ENCODE assay signal across 28 mouse cellular contexts in genomic region chr12:82448129-82448815, GRCm38 (mm10).
DNase-seq lines count a peak whose midpoint lies in the region; ATAC-seq lines count a peak whose summit lies in the region.
"Had no signal": no experiment of that assay in that cellular context is flagged by ENCODE, and none has a peak within 500 bp of the region (broad histone marks: within the 10 kb centered on the region; RNA-seq: fewer than 3 reads in every experiment).

No protein-coding gene starts in this region.

- no peak overlapping the region for H3K9ac ChIP-seq in intestine, embryonic 16.5 days (ENCODE audit: low read depth, low read length)
- no peak overlapping the region for H3K9ac ChIP-seq in midbrain, embryonic 14.5 days (replicated peaks; ENCODE audit: low read length)
- H3K9ac ChIP-seq: embryonic facial prominence, embryonic 15.5 days; heart, embryonic 13.5 days; hindbrain, embryonic 13.5 days; limb, embryonic 12.5 days had no signal

- H3K4me3 ChIP-seq in intestine, embryonic 16.5 days (ENCODE audit: low read length), result no peak overlapping the region
- H3K4me3 ChIP-seq in midbrain, embryonic 14.5 days (replicated peaks; ENCODE audit: low read depth, low read length), result no peak overlapping the region
- H3K4me3 ChIP-seq: embryonic facial prominence, embryonic 15.5 days; heart, adult 2 months; heart, embryonic 13.5 days; hindbrain, embryonic 13.5 days; limb, embryonic 12.5 days had no signal

- no peaks in the 10 kb centered on the region for H3K9me3 ChIP-seq in intestine, embryonic 16.5 days (ENCODE audit: control insufficient read depth, low read length)
- no peaks in the 10 kb centered on the region for H3K9me3 ChIP-seq in midbrain, embryonic 14.5 days (ENCODE audit: control insufficient read depth, low read length)
- H3K9me3 ChIP-seq: embryonic facial prominence, embryonic 15.5 days; hindbrain, embryonic 13.5 days had no signal

- H3K4me2 ChIP-seq in intestine, embryonic 16.5 days (ENCODE audit: low read depth, low read length), result no peak overlapping the region
- no peak overlapping the region for H3K4me2 ChIP-seq in midbrain, embryonic 14.5 days (ENCODE audit: low read length)
- H3K4me2 ChIP-seq: embryonic facial prominence, embryonic 15.5 days; heart, embryonic 13.5 days; hindbrain, embryonic 13.5 days; limb, embryonic 12.5 days had no signal

- H3K4me1 ChIP-seq in intestine, embryonic 16.5 days (ENCODE audit: control insufficient read depth, insufficient read depth, low read length), result no peaks in the 10 kb centered on the region
- no peaks in the 10 kb centered on the region for H3K4me1 ChIP-seq in midbrain, embryonic 14.5 days (ENCODE audit: control insufficient read depth, insufficient read depth, low read length)
- H3K4me1 ChIP-seq: heart, embryonic 13.5 days; hindbrain, embryonic 13.5 days had no signal

- no peak overlapping the region for H3K27ac ChIP-seq in intestine, embryonic 16.5 days (ENCODE audit: low read length)
- no peak overlapping the region for H3K27ac ChIP-seq in midbrain, embryonic 14.5 days (replicated peaks; ENCODE audit: low read depth, low read length)
- H3K27ac ChIP-seq: embryonic facial prominence, embryonic 15.5 days; heart, adult 2 months; heart, embryonic 13.5 days; hindbrain, embryonic 13.5 days; limb, embryonic 12.5 days; stomach, postnatal 0 days had no signal

- H3K36me3 ChIP-seq in intestine, embryonic 16.5 days (ENCODE audit: control insufficient read depth, insufficient read depth, low read length), result no peaks in the 10 kb centered on the region
- H3K36me3 ChIP-seq in midbrain, embryonic 14.5 days (ENCODE audit: control insufficient read depth, insufficient read depth, low read length), result peaks cover 14% of the 10 kb centered on the region; the same call in 1 of the 2 replicates

- ATAC-seq in hematopoietic stem cell, adult 5-6 weeks (replicated peaks in 1 of 2; ENCODE audit: insufficient read depth in 1 of 2, low FRiP score in 2 of 2, low TSS enrichment in 1 of 2, low read depth in 1 of 2, poor library complexity in 2 of 2, severe bottlenecking in 2 of 2), result peak; percentile 42 to 80; a peak in 3 of 4 replicates
- peak; percentile 83 for ATAC-seq in megakaryocyte progenitor cell, adult 5-6 weeks (replicated peaks; ENCODE audit: poor library complexity)
- no peak for ATAC-seq in intestine, embryonic 16.5 days
- no peak for ATAC-seq in midbrain, embryonic 14.5 days (ENCODE audit: low FRiP score, low TSS enrichment)
- ATAC-seq: activated CD4-positive, CD25-positive, alpha-beta regulatory T cell, adult 4 months; forebrain, embryonic 14.5 days; inflammation-experienced regulatory T-cells, adult 6 months had no signal

- peak; percentile 17 for DNase-seq in lung, postnatal 36 days
- DNase-seq in lung, postnatal 14 days, result no peak
- DNase-seq in gastrocnemius, adult 8-10 months (ENCODE audit: low spot score in 2 of 2), result no peak
- DNase-seq in midbrain, embryonic 14.5 days, result no peak
- DNase-seq: adrenal gland, adult 8-10 months; B cell, adult 2 months; cerebellum, adult 8-10 months; cerebellum, postnatal 36 days; gastrocnemius, postnatal 10 days; heart, adult 2 months; heart, postnatal 14 days; kidney, adult 8-10 months; kidney, postnatal 10 days; lung, postnatal 10 days; right cerebral cortex, postnatal 14 days; thymus, adult 2 months; thymus, postnatal 4 days had no signal

- H3K27me3 ChIP-seq in intestine, embryonic 16.5 days (replicated peaks; ENCODE audit: control insufficient read depth, insufficient read depth, low read length), result no peaks in the 10 kb centered on the region
- no peaks in the 10 kb centered on the region for H3K27me3 ChIP-seq in midbrain, embryonic 14.5 days (ENCODE audit: control insufficient read depth, insufficient read depth, low read length)
- H3K27me3 ChIP-seq: embryonic facial prominence, embryonic 15.5 days; heart, embryonic 13.5 days; hindbrain, embryonic 13.5 days; limb, embryonic 12.5 days had no signal

- WGBS in intestine, embryonic 16.5 days, result 82% methylated on average over 9 of the region's 9 CpGs
- WGBS in midbrain, embryonic 14.5 days, result 90% methylated on average over 9 of the region's 9 CpGs

Comparison
In these comparisons a context has a peak if more than half of its experiments do, and no peak if none do; other contexts are left out.
1. ATAC-seq: peak in hematopoietic stem cell, adult 5-6 weeks (2 of 2) and megakaryocyte progenitor cell, adult 5-6 weeks (single experiment); none in intestine, embryonic 16.5 days (single experiment) and midbrain, embryonic 14.5 days (single experiment).